25 mouse cellular contexts compared by ENCODE assay signal in genomic region chr7:38253441-38253840, GRCm38 (mm10).
"Had no signal": no experiment of that assay in that cellular context is flagged by ENCODE, and none has a peak within 500 bp of the region (broad histone marks: within the 10 kb centered on the region; RNA-seq: fewer than 3 reads in every experiment).

No protein-coding gene starts in this region.

- DNase-seq: gastrocnemius, postnatal 25 days; heart, postnatal 14 days; heart, postnatal 36 days; kidney, adult 18-20 months; kidney, adult 8-10 months; kidney, postnatal 10 days; kidney, postnatal 4 days; layer of hippocampus, postnatal 36 days; left cerebral cortex, postnatal 4 days; liver, embryonic 13.5 days; liver, postnatal 0 days had no signal

- H3K36me3 ChIP-seq: heart, embryonic 10.5 days; heart, embryonic 13.5 days; heart, embryonic 15.5 days; hindbrain, embryonic 10.5 days; hindbrain, embryonic 12.5 days; intestine, embryonic 15.5 days; limb, embryonic 13.5 days; limb, embryonic 15.5 days; liver, embryonic 13.5 days; liver, embryonic 15.5 days had no signal

- H3K4me1 ChIP-seq: heart, embryonic 10.5 days; hindbrain, embryonic 10.5 days; hindbrain, embryonic 12.5 days; intestine, embryonic 15.5 days; limb, embryonic 13.5 days; limb, embryonic 15.5 days; liver, embryonic 13.5 days; liver, embryonic 15.5 days had no signal

- H3K4me3 ChIP-seq: heart, embryonic 10.5 days; heart, embryonic 13.5 days; heart, embryonic 15.5 days; hindbrain, embryonic 10.5 days; hindbrain, embryonic 12.5 days; intestine, embryonic 15.5 days; layer of hippocampus, adult 2 months; limb, embryonic 13.5 days; limb, embryonic 15.5 days; liver, embryonic 13.5 days; liver, embryonic 15.5 days had no signal

- H3K9me3 ChIP-seq: heart, embryonic 10.5 days; heart, embryonic 13.5 days; heart, embryonic 15.5 days; hindbrain, embryonic 10.5 days; hindbrain, embryonic 12.5 days; intestine, embryonic 15.5 days; limb, embryonic 13.5 days; limb, embryonic 15.5 days; liver, embryonic 13.5 days; liver, embryonic 15.5 days had no signal

- H3K27me3 ChIP-seq: heart, embryonic 13.5 days; heart, embryonic 15.5 days; hindbrain, embryonic 12.5 days; intestine, embryonic 15.5 days; limb, embryonic 13.5 days; limb, embryonic 15.5 days; liver, embryonic 13.5 days; liver, embryonic 15.5 days had no signal

- H3K9ac ChIP-seq: heart, embryonic 13.5 days; heart, embryonic 15.5 days; hindbrain, embryonic 12.5 days; hindbrain, embryonic 14.5 days; intestine, embryonic 15.5 days; limb, embryonic 13.5 days; limb, embryonic 15.5 days; liver, embryonic 13.5 days; liver, embryonic 15.5 days; liver, postnatal 0 days had no signal

- ATAC-seq: hindbrain, embryonic 16.5 days; inflammation-experienced regulatory T-cells, adult 6 months; intestine, embryonic 15.5 days; intestine, postnatal 0 days; liver, postnatal 0 days had no signal

- H3K27ac ChIP-seq: heart, embryonic 10.5 days; heart, embryonic 13.5 days; heart, embryonic 15.5 days; hindbrain, embryonic 10.5 days; hindbrain, embryonic 12.5 days; hindbrain, embryonic 14.5 days; intestine, embryonic 15.5 days; layer of hippocampus, adult 2 months; limb, embryonic 13.5 days; limb, embryonic 15.5 days; liver, embryonic 13.5 days; liver, embryonic 15.5 days had no signal
